Mouse (Mus musculus) megakaryocyte, embryonic 14.5 days (primary cell): ENCODE data around the gene Vmn1r221.
"Not testable (repeated sequence)": the region's sequence is repeated elsewhere in the genome, so short reads cannot be mapped to it uniquely, and the experiment has no call there.

Experiments
- FLI1 ChIP-seq: IDR thresholded peaks from 2 replicates; pipeline ENCODE4 v1.6.1; 2012; ENCODE audit warnings: low read length, inconsistent platforms, mixed read lengths
- GATA1 ChIP-seq: IDR thresholded peaks from 3 replicates; pipeline ENCODE4 v1.6.1; 2012; ENCODE audit warnings: mixed read lengths, low read length, inconsistent platforms, borderline replicate concordance

- TF ChIP-seq GATA1, FLI1: not testable (repeated sequence)
These were observed 10.0 kb upstream of the Vmn1r221 start for GRCm38 (mm10) chr13:23203885-23204284.
